Mouse (Mus musculus) liver, adult 2 months (tissue): Measurements from ENCODE around the gene Pnpla2.

Source experiments
- CTCF ChIP-seq: fragments of 200-500 bp; IDR thresholded peaks from 2 replicates; pipeline ENCODE4 v1.5.1; 2011; ENCODE audit warnings: low read depth, low read length, control low read depth
- POLR2A ChIP-seq: fragments of 200-500 bp; IDR thresholded peaks from 2 replicates; pipeline ENCODE4 v1.6.1; 2011; ENCODE audit warnings: low read length, control low read depth; ENCODE audit not compliant: insufficient read depth; ENCODE audit errors: extremely low read depth

DNA sequence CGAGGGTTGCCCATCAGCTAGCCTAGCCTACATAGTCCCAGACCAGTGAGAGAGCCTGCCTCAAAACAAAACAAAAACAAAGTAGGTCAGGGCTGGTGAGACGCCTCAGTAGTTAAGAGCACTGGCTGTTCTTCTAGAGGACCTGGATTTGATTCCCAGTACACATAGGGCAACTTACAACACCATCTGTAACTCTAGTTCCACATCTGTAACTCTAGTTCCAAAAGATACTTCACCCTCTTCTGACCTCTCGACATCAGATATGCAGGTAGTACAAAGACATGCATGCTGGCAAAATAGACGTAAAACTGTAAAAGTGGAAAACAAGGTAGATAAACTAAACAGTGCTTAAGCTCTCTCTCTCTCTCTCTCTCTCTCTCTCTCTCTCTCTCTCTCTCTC, 31.2 kb upstream of the Pnpla2 start:
- no peak for TF ChIP-seq CTCF
- no peak for TF ChIP-seq POLR2A
